Mouse (Mus musculus) urinary bladder, postnatal 14 days (tissue): Measurements from ENCODE around the gene Paqr4.

Experiments
- DNase-seq: peaks from one replicate; pipeline ENCODE4 v3.0.0; 2021; ENCODE audit warnings: low spot score

The Paqr4 gene

DNA sequence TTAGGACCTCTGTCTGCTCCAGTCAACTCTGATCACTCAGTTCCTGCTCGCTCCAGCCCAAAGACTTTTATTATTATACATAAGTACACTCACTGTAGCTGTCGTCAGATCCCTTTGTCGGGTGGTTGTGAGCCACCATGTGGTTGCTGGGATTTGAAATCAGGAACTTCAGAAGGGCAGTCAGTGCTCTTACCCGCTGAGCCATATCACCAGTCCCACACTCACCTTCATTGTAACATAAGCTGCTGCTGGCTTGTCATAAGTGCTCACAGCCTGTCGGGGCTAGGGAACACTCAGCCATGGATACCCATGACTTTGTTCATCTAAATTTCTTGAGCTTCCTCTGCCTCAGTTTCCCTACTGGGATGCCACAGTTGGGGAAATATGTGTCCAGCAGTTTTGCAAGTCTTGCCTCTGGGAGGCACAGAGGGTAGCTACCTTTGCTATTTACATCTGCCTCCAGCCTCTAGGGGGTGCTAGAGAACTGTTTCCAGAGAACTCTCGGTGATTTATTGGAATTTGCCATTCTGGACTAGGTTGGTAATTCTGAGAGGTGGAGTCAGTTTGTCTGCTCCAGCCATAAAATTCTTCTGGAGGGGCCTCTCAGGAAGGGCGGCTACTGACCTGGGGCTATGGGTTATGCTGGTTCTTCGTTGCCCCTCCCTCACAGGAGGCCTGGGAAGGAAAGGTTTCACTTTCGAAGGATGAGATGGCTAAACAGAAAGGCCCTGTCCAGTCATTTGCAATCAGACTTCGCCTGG is 8.1 kb upstream of the Paqr4 start:
- DNase-seq, result peak; percentile 78

DNA sequence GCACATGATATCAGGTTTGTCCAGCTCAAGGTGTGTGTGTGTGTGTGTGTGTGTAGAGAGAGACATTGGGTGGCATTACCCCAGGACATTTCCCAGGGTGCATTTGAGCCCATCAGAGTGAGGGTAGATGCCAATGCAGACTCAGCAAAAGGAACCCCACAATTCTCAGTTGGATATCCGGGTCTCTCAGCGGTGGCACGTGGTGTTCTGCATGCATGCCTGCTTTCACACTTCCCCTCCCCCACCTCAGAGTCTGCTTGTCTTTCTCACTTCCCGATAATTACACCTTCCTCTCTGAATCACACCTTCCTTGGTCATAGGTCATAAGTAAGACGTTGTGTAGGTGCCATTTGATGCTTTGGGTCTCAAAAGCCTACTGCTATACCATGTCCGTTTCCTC is 7.4 kb upstream of the Paqr4 start:
- no peak for DNase-seq

DNA sequence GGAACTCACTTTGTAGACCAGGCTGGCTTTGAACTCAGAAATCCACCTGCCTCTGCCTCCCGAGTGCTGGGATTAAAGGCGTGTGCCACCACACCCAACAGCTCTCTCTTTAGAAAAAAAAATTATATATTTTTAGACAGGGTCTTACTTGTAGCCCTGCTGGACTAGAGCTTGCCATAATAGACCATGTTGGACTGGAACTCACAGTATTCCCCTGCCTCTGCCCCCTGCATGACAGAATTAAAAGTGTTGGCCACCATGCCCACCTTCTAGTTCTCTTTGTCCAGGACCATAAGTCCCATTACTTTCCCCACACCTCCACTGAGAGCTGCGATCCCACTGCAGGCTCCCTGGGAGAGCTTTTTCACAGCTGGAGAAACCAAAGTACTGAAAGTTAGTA is 6.8 kb upstream of the Paqr4 start:
- DNase-seq, result no peak

DNA sequence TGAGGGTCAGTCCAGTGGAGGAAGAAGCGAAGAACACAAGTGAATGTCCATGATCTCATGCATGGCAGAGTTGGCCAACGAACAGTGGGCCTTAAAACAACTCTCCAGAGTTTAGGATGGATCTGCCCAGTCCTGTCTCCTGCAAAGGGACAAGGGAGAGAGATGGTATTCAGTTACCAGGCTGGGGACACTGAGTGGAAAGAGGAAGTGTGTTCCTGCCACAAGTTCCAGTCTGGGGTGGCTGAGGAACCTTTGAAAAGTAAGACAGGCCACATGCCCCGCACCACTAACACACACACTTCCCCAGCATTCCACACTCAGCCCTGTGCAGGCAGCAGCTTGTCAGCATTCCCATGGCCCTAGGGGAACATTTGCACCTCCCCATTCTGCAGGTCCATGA is 6.1 kb upstream of the Paqr4 start:
- DNase-seq, result no peak

DNA sequence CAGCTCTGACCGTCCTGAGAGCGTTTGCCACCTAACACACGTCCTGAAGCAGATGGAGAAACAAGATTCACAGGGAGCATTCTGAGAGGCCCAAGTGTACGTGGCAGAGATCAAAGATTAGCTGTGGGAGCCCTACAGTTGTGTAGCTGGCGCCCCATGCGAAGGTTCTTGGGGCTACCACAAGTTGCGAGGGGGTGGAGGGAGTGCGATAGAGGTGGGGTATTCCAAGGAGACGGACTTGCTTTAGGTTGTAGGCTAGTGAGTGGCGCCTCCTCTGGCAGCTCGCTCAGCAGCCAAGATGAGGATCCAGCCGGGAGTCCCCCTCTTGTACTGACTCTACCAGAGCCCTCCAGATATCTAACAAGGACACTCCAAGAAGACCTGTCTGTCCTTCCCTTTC is 5.6 kb upstream of the Paqr4 start:
- DNase-seq, result no peak

DNA sequence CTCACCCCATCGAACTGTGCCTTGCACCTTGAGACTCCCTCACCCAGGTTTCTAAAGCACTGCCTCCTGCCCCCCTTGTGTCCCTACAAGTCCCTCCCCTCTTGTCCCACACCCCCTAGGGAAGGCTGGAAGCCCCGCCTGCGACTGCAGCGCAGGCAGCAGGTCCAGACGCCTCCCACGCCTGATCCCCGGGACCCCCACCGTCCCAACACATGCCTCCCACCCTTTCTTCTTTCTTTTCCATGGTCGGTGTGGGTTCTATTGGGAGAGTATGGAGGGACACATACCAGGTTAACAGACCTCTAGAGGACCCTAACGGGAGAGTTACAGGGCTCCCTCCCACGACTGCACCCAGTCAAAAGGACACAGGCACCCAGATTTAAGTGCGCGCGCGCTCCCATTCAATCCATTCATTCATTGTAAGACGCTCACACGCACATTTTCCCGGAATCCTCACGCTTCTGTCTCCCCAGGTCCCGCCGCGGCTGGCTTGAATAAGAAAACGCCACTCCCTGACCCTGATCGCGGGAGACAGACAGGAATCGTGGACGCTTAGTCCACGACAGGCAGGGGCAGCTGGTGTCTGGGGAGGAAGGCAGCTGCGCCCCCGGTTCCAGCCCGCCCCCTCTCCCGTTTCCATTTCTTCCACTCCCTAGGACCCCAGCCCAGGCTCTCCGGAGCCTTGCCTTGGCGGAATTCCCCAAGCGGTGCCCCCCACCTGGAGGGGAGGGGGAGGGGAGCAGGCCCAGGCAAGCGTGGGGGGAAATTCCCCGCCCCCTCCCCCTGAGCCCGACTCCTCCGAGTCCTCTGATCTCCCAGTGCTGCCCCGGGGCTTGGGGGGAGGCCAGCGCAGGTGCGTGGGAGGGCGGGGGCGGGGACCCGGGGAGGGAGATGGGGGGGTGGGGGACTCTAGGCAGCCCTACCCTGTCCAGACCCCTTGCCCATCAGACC is 4.9 kb upstream of the Paqr4 start, which contains the start of gene Kremen2:
Gene Kremen2, minus strand, starts transcription at position 533 of the 951 bp plus-strand sequence.
- no peak for DNase-seq

DNA sequence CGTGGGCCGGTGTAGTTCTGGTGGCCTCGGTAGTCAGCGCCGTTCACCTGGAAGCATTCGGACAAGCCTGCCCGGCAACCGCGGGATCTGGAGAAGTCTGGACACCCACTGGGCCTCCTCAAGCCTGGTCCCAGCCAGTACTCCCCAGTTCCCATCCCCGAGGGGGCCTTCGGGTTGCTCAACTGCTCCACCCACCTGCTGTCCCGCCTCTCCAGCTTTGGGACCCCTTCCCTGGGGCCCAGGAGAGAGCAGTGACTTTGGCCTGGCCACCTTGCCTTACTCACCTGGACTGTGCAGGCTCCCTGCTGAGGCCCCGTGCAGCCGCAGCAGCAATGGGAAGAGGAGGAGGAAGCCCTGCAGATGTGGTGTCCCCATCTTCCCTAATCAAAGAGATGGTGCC is 4.0 kb upstream of the Paqr4 start:
- no peak for DNase-seq

DNA sequence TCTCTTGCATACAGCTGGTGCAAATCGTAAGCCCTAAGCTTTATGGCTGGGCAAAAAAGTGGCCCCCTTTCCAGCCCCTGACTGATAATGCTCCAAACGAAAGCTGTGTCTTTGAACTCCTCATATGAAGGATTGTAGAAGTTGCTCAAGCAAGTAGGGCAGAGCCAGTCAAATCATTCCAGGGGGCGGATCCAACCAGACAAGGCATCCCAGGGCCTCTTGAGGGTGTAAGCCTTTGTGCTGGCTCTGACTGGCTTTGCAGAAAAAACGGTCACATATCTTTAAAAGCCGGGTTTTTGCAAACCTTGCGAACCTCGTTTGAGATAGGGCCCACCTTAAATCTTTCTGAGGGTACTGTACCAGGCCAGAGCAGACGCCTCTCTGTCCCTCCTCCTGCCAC is 3.4 kb upstream of the Paqr4 start:
- DNase-seq, result no peak

DNA sequence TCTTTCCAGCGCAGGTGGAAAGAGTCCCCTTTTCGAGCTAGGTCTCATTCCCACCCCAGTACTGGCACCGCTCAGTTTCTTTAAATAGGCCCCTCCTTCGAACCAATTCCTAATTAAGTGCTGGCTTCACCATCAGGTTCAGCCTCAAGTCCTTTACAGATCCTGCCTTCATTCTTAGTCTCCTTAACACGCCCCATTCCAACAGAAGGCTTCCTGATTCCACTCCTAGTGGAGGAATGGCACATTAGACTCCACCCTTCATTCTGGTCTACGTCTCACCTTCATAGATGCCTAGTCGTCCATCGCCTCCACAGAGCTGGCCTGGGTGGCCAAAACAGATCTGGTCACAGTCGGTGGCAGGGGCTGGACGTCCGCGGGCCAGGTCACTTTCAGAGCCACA is 2.3 kb upstream of the Paqr4 start:
- DNase-seq, result no peak

DNA sequence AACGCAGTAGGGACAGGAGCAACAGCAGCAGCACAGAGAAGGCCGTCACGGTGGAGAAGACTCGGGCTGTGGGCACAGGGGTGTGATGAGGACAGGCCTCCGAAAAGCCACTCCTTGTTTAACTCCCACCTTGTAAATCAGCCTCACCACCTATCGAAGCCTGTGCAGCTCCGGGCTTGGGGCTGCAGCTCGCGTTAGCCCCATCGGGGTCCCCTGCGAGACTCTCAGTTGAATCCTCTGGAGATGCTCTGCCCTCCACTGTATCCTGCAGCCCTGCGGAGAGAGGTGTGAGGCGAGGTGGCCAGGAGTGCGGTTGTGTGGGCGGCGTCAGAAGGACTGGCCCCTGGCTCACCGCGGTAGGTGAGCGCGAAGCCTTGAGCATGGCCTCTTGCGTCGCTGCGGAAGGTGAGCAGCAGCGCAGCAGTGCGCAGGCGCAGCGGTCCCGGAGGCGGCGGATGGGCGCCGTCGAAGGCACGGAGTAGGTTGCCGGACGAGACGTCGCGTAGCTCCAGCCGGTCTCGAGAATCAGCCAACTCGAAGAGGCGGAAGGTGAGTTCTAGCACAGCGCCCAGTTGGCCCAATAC is 1.6 kb upstream of the Paqr4 start:
- no peak for DNase-seq

DNA sequence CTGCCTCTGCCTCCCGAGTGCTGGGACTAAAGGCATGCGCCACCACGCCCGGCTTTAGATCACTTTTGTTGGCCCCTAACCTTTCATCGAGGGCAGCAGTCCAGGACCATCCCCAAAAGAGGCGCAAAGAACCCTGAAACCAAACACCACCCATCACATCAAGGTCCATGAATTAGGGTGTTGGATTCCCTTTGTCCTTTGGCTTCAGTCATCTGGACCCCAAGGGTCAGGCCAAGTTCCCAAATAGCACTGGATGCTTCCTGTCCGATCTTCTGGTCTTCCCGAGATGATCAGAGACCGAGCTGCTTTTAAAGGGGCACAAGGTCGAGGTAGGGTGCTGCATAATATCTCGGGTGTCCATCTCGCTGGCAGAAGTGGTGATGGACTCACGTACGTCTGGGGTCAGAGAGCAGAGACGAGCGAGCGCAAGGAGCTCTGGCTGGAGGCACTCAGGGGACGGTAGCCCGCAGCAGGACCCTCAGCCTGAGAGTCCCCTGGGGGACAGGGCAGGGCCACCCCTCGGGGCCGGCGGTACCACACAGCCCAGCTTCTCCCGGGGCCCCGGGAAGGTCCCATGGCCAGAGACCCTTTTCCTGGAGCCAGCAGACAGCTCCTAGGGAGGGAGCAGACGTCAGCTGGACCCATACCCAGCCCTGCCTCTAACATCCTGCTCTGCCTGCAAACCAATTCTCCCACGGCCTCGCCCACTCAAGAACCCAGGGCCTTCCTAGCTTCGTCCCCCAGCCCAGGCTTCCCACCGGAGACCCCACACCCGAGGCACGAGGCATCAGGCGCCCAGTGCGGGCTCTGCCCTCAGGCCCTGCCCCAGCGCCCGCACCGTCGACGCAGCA is 917 bp upstream of the Paqr4 start:
- no peak for DNase-seq

DNA sequence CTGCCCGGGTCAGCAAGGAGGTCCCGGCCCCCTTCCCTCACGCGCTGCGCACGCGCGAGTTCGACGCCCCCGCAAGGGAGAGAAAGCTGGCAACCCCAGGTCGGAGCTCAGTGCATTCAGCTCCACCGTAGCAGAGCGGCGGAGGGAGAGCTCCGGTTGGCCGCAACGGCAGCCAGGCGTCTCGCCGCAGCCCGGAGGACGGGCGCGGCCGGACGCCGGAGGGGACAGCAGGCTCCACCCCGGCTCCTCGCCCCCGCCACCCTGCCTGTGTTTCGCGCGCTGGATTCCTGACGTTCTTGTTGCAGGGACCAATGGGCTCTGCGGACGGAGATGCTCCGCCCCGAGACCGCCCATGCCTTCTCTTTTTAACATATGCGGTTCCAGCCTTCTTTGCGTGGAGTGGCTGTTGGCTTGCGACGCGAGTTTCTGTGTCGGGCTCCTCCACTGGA is 507 bp downstream of the Paqr4 start:
- peak; percentile 91 for DNase-seq

DNA sequence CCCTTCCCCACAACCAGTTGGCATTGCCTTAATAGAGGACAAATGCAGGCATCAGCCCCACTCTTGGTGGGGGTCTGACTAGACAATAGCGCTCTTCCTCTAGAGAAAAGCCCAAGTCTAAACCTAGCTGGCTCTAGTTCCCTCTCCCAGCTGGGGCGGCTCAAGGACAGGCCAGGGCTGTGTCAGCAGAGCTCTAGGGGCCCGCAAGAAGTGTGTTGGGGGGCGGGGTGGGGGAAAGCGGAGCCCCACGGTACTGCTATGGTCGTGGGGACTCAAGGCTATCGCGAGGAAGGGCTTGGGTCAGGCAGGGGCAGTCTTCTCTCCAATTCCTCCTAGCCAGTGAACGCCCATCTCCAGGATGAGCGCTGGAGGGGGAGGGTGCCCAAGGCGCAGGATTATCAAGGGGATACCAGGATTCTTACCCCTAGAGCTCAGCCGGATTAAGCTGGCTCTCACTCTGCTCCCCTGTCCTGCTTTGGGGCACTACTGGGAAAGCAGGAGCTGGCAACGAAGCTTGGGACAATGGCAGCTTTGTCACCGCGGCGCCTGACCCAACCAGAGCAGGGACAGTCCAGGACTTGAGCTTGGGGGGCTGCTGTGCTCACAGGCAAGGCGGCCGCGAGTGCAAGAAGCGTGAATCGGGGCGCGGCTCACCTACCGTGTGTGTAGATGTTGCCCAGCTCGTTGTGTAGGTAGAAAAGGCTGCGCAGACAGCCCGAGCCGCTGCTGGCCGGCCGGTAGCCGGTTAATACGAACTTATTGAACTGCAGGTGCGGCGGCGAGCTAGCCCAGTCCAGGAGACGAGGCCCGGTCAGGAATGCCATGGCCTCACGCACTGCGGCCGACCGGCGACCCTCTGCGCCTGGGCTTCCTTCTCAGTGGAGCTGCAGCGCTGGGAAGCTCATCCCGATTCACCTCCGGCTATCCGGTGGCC is 1.2 kb downstream of the Paqr4 start:
- no peak for DNase-seq

DNA sequence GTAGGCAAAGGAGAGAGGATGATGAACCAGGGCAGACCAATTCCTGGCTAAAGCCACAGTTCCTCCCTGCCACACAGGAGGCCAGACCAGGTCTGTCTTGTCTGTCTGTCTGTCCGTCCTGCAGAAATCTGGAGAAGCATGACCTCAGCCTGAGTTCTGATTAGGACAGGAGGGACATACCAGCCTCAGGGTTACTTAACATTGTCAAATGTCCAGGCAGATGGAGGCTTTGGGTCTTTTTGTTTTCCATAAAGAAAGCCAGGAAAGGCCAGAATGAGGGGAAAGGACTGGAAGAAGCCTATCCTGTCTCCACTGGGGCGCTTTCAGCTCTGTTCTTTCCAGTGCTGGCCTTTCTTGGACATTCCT is 1.8 kb downstream of the Paqr4 start:
- DNase-seq, result no peak

DNA sequence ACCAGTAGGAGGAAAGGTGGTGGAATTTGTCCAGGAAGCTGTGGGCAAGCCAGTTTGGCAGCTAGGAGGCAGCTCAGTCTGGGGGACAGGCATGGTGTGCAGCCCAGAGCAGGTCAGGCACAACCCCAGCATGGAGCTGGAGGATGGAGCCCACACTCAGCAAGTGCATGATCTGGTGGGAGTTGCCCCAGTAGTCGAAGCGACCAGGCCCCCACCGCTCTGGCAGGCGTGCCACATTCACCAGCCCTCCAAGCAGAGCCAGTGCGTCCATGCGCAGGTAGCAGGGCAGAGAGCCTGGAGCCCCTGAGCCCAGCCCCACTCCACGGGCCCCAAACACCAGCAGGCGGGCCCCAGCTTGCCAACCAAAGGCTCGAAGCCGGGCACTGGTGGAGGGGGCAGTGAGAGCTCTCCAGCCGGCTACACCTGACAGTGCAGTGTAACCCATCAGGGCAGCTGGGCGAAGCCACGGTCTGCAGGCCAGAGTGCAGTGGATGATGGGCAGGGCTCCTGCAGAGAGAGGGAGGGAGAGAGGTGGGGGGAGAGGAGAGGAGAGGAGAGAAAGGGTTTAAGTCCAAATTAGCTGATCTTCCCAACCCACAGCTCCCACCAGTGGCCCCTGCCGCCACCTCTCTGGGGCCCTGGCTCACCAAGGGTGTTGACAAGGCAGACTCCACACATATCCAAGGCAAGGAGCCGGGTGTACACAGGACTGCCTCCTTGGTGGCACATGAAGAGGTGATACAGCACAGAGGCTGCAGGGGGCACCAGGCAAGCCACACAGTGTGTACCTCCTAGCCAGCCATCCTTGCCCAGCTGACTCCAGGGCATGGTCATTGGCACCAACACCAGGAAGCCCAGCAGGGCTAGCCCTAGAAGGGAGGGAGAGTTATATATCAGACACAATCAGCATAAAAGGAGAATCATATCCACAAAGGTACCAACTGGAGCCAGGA is 2.9 kb downstream of the Paqr4 start:
- DNase-seq, result no peak

DNA sequence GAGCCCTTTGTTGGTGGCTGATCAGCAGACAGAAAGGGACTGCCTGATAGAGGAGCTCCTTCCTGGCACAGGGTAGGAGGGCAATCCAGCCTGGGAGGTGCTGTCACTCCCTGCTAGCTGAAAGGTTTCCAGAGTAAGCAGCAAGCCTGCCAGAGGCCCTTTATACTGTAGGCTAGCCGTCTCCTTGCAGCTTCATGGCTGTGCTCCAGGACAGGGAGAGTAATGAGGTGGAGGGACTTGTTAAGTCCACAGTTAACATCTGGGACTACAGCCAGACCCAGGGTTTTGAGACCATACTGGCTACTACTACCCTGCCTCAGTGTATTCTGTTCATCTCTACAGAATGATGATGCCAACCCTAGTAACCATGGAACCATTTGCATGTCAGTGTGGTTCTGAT is 6.3 kb downstream of the Paqr4 start:
- no peak for DNase-seq

DNA sequence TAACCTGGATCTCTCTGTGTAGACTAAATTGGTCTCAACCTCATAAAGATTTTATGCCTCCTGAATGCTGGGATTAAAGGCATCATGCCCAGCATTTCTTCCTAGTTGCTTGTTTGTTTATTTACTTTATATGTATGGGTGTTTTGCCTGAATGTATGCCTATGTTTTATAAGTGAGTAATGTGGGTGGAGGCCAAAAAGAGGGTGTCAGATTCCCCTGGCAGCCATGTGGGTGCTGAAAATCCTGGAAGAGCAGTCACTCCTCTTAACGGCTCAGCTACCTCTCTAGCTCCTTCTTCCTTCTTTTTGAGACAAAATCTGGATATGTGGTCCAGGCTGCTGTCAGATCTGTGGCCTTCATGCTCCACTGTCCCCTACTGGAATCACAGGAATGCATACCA is 10.2 kb downstream of the Paqr4 start:
- DNase-seq, result no peak

DNA sequence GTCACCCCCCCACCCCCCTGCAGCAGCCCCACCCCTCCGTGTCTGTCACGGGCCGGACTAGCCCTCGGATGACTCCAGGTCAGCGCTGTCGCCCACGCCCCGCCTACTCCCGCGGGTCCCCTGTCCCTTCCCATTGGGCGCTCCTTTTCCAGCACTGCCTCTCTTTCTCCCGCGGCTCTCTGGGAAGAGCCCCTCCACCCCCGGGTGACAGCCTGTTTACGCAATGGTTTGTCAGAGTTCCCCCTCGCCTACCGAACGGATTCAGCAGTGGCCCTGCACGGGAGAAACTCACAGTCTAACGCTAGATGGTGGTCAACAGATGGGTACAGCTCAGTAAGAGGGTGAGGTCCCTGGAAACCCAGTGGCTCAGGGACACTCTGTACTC is 13.9 kb downstream of the Paqr4 start:
- peak; percentile 82 for DNase-seq

DNA sequence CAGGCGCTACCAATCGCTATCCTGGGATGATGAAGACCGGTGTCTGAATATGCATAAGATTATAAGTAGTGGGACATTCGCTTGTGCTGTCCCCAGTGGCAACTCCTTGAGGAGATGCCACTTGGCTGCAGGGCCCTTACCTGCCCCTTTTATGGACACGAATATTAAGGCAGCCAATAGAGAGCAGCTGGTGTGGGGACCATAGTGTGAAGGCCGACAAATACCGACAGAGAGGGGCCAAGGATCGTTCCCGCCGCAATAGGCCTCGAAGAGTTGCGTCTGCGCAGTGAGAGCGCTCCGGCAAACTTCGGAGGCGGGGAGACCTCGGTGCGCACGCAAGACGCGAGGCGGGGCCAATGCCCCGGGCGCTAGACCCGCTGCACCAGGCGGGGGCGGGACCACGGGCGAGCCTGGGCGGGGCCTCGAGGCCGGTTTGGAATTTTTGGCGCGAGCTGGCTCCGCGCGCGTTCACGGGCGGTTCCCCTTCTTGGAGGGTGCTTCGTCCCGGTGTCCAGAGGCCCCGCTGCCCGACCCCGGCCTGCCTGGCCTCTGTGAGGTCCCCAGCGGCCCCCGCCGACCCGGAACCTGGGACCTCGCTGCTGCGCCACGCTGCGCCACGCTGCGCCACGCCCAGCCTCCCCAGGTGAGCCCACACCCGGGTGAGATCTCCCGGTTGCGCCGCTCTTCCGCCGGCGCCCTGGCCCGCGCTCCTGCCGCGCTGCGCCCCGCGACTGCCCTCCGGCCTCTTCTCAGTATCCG is 14.5 kb downstream of the Paqr4 start, which contains the start of gene Pkmyt1:
Gene Pkmyt1, plus strand, starts transcription at position 338 of the 759 bp plus-strand sequence.
- peak; percentile 96 for DNase-seq
